Mouse (Mus musculus) intestine, embryonic 16.5 days (tissue): ENCODE results near the gene Sgsm1. TPM values are rescaled to one million over a fixed set of nuclear protein-coding genes. Genes with fewer than 3 reads are reported as not detected.

Source experiments
- ATAC-seq: fragments of 200-750 bp; cut with Nextera tagmentation; 2 replicates; pipeline ENCODE4 v1.8.0; 2017; ENCODE audit warnings: moderate TSS enrichment, moderate library complexity
- H3K27ac ChIP-seq: fragments of 300-500 bp; sonication (generic); 2 replicates; pipeline ENCODE4 v1.5.1; 2014; ENCODE audit warnings: mild to moderate bottlenecking, low read length
- H3K27me3 ChIP-seq: fragments of 300-500 bp; sonication (generic); replicated peaks from 2 replicates; pipeline ENCODE4 v1.6.1; 2014; ENCODE audit warnings: low read length, control low read depth, mixed read lengths; ENCODE audit not compliant: control insufficient read depth, insufficient read depth
- H3K36me3 ChIP-seq: fragments of 300-500 bp; sonication (generic); 2 replicates; pipeline ENCODE4 v1.6.1; 2014; ENCODE audit warnings: low read length, control low read depth; ENCODE audit not compliant: control insufficient read depth, insufficient read depth
- H3K4me1 ChIP-seq: fragments of 300-500 bp; sonication (generic); 2 replicates; pipeline ENCODE4 v1.6.1; 2014; ENCODE audit warnings: low read length, control low read depth, mixed read lengths; ENCODE audit not compliant: control insufficient read depth, insufficient read depth
- H3K4me2 ChIP-seq: fragments of 300-500 bp; sonication (generic); 2 replicates; pipeline ENCODE4 v1.6.1; 2014; ENCODE audit warnings: low read depth, low read length, control low read depth
- H3K4me3 ChIP-seq: fragments of 300-500 bp; sonication (generic); 2 replicates; pipeline ENCODE4 v1.5.1; 2014; ENCODE audit warnings: mild to moderate bottlenecking, low read length
- H3K9ac ChIP-seq: fragments of 300-500 bp; sonication (generic); 2 replicates; pipeline ENCODE4 v1.6.1; 2014; ENCODE audit warnings: low read depth, low read length
- H3K9me3 ChIP-seq: fragments of 300-500 bp; sonication (generic); 2 replicates; pipeline ENCODE4 v1.6.1; 2016; ENCODE audit warnings: low read length, control low read depth; ENCODE audit not compliant: control insufficient read depth
- WGBS: fragments of 180-500 bp; shearing (Covaris S2); extraction: QIAGEN DNeasy Blood & Tissue Kit; methylation state at CpG from one replicate; pipeline ENCODE4 v1.1.7; 2014; 5-methylcytosine and 5-hydroxymethylcytosine counted together
- microRNA-seq: library from miRNA; unstranded; fragments of <30 nt; microRNA quantifications from one replicate; pipeline ENCODE4, GENCODE M21; 2016
- polyA plus RNA-seq: library from polyadenylated mRNA; unstranded; fragments of >200 nt; fragmentation: Nextera tagmentation; extraction: Ambion mirVana; gene quantifications from 2 replicates; pipeline ENCODE4 v1.2.1, GENCODE M21; 2015

Gene Sgsm1
- polyA plus RNA-seq, 1 experiment from 2014 or later, result 10.3 TPM

- no peak overlapping the region for H3K9ac ChIP-seq
- no peak for ATAC-seq
- no peak overlapping the region for H3K4me2 ChIP-seq
- H3K4me3 ChIP-seq, result no peak overlapping the region
- peaks cover 14% of the 10 kb centered on the region for H3K4me1 ChIP-seq
- H3K36me3 ChIP-seq, result no peaks in the 10 kb centered on the region
- no peaks in the 10 kb centered on the region for H3K27me3 ChIP-seq
- whole genome bisulfite sequencing, result 88% methylated on average over 6 of the region's 6 CpGs
- no peak overlapping the region for H3K27ac ChIP-seq
- no peaks in the 10 kb centered on the region for H3K9me3 ChIP-seq
Observed at GRCm38 (mm10) chr5:113195907-113196306, 114.7 kb downstream of the Sgsm1 start.

GRCm38 (mm10) chr5:113195451-113195850, 115.1 kb downstream of the Sgsm1 start:
- H3K27ac ChIP-seq, result no peak overlapping the region
- WGBS, result 85% methylated on average over 12 of the region's 12 CpGs

GRCm38 (mm10) chr5:113193762-113194161, 116.8 kb downstream of the Sgsm1 start:
- Histone ChIP-seq H3K27ac (no peak overlapping the region), H3K4me1 (peaks cover 8% of the 10 kb centered on the region), H3K9me3 (no peaks in the 10 kb centered on the region), H3K4me3 (no peak overlapping the region), H3K9ac (no peak overlapping the region), H3K27me3 (no peaks in the 10 kb centered on the region), H3K36me3 (no peaks in the 10 kb centered on the region), H3K4me2 (no peak overlapping the region)
- WGBS, result 94% methylated on average over 18 of the region's 18 CpGs
- no peak for ATAC-seq

More at GRCm38 (mm10) chr5:113195451-113195850, 115.1 kb downstream of the Sgsm1 start:
- Histone ChIP-seq H3K4me2 (no peak overlapping the region), H3K36me3 (no peaks in the 10 kb centered on the region), H3K9me3 (no peaks in the 10 kb centered on the region), H3K4me1 (peaks cover 14% of the 10 kb centered on the region), H3K9ac (no peak overlapping the region), H3K4me3 (no peak overlapping the region), H3K27me3 (no peaks in the 10 kb centered on the region)
- ATAC-seq, result no peak

Small RNAs within 50 kb of the gene (microRNA-seq; reads per million reads assigned to microRNA genes)
- not detected for gene Mir7229
- gene Mir7230, result not detected

Other genes starting within 250 kb of the Sgsm1 start
- not detected in 2 replicates for gene Crybb2, start 240.7 kb downstream of the Sgsm1 start, polyA plus RNA-seq
- 0.35 and 0.56 TPM in 2 replicates for gene Crybb3, start 229.2 kb downstream of the Sgsm1 start, polyA plus RNA-seq
- 8.3 and 9.5 TPM in 2 replicates for gene 2900026A02Rik, start 89.5 kb downstream of the Sgsm1 start, polyA plus RNA-seq
- gene Tmem211, start 83.9 kb downstream of the Sgsm1 start, polyA plus RNA-seq, result 0.13 and 0.28 TPM in 2 replicates
- not detected in 2 replicates for gene Aym1, start 46.5 kb upstream of the Sgsm1 start, polyA plus RNA-seq
- 5.6 and 5.8 TPM in 2 replicates for gene Wscd2, start 179.5 kb upstream of the Sgsm1 start, polyA plus RNA-seq